Mouse (Mus musculus): Measurements from ENCODE around the gene Zfp574.
"Not testable (repeated sequence)": the region's sequence is repeated elsewhere in the genome, so short reads cannot be mapped to it uniquely, and the experiment has no call there.

Zfp574 gene

DNA sequence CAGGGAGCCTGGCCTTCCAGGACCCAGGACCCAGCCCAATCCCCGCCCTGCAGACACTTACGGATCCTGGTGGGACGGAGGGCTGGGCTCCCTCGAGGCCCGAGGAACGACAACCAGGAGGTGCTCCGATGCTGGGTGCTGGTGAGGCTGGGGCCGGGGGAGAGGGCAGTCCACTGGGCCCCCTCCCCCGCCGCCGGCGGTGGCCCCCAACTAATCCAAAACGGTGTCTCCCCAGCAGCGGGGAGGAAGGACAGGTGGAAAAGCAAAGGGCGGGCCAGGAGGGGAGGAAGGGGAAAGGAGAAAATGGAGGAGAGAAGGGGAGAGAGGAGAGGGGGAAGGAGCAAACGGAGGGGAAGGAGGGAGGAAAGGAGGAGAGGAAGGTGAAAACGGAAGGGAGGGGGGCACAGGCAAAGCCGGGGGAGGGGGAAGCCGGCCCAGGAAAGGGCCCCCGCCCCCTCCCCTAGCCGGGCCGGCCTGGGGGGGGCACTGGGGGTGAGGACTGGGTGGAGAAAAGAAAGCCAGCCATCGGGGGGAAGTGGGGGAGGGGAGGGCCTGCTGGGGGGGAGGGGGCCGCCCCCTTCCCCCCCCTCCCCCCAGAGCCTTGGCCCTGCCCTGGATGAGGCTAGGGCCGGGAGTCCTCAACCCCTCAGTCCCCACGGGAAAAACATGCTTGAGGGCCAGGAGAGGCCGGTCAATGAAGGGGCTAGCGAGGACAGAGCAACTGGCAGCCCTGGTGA lies at the start of gene Zfp574, which contains the start of gene Grik5:
TSS of gene Zfp574 (plus strand) at position 589 of the 737 bp plus-strand sequence.
TSS of gene Grik5 (minus strand) at position 368 of the 737 bp plus-strand sequence.
- no peak for DNase-seq (ENCODE audit: low spot score in 2 of 2)

DNA sequence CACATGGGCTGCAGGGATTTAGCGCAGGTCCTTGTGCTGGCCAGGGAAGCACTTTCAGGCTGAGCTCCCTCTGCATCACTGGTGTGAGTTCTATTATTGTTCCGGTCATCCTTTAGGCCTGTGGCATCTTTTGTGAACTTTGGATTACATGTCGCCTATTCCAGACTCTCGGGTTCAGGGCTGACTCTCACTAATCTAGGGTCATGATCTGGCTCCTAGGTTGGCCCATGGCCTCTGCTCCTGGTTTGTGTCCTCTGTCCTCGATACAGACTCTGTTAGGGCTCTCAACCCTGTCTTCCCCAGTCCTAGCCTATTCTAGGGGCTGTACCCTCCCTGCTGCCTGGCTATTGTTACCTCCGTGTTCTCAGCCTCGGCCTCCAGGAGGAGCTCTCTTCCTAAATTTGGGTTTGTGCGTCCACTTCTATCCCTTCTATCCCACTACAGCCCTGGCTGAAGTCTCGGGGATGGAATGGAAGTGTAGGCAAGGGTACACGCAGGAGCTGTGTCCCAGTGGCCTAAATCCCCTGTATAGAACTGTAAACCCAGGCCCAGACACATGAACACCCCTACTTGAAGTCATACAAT lies 46.4 kb upstream of the Zfp574 start:
- no peak for DNase-seq (ENCODE audit: low spot score in 2 of 2)

DNA sequence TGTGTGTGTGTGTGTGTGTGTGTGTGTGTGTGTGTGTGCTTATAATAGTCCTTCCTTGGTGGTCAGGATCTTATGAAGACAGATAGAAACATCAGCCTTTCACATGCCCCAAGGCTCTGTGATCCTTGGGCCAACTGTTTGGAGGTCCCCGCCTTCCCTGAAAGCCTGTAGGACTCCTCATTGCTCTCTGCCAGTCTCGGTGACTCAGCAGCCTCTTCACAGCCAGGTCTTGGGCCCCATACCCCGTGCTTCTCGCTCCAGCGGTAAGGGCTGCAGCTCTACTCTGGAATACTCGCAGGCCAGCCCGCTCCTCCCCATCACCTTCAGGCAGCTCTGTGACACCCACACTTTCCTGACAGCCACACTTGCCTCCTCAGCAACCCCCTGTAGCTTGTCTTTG lies 45.9 kb upstream of the Zfp574 start:
- DNase-seq (ENCODE audit: low spot score in 2 of 2) = no peak

DNA sequence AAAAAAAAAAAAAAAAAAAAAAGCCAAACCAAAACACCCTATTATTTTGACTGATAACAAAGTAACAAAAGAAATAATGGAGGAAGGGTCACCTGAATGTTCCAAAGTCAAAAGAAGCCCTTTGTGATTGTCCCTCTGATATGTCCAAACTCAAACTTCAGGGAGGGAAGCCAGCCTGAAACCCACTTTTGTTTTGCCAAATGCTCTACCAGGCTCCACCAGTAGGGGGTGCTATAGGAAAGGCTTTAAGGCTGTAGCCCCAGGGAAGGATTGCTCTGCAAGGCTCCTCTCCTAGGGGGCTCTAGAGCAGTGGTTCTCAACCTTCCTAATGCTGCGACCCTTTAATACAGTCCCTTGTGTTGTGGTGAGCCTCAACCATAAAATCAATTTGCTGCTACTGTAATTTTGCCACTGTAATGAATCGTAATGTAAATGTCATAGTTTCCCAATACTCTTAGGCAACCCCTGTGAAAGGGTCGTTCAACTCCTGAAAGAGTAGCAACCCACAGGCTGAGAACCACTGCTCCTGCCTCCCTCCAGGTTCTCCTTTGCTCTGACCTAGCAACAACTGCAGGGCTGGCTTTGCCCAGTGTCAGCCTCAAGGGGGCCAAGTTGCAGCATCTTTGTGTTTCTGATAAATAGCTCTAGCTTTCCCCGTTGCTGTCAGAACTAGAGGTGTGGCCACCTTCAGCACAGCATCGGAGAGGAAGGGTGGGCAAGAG lies 42.2 kb upstream of the Zfp574 start:
- peak; percentile 58 to 87 for DNase-seq (ENCODE audit: low spot score in 2 of 2)

DNA sequence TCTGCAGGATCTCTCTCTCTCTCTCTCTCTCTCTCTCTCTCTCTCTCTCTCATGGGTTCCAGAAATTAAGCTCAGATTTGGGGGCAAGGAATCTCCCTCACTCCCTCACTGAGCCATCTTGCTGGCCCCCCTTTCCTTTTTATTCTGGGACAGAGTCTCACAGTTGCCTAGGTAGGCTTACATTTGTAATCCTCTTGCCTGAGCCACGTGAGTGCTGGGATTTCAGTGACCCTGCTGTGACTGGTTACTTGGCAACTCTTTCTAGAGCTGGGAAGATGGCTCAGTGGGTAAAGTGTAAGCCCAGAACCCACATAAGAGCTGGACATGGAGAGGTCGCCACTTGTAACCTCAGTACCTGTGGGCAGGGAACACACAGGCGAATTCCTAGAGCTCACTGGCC lies 40.8 kb upstream of the Zfp574 start:
- no peak for DNase-seq (ENCODE audit: low spot score in 2 of 2)

DNA sequence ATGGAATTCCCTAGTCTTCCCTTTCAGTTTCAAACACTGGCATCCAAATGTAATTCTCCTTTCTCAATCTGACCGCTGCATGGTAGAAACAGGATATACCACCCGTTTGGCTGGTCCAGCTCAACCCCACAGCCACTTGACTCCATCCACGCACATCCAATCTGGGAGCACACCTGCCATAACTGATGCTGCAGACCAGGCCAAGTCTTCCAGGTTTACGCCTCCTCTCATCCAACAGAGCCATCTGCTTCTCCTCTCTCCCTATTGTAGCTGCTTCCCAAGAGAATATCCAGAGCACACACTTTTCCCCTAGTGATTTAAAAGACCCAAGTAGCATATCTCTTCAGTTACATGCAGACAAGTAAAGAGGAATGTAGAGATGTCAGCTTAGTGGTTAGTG lies 37.6 kb upstream of the Zfp574 start:
- DNase-seq (ENCODE audit: low spot score in 2 of 2) = no peak

DNA sequence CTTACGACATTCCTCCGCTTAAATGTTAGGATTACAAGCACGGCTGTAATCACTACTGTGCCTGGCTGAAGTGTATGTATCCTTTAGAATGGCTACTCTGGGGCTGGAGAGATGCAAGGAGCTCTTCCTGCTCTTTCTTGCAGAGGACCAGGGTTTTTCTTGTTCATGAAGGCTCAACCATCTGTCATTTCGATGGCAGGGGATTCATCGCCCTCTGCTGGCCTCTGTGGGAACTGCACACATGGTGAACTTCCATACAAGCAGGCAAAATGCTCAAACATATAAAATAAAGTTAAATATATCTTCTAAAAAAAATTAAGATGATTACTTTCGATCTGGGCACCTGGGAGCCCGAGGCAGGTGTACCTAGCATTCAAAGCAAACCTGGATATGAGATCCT lies 36.5 kb upstream of the Zfp574 start:
- peak; percentile 40 to 79 for DNase-seq (ENCODE audit: low spot score in 2 of 2)

DNA sequence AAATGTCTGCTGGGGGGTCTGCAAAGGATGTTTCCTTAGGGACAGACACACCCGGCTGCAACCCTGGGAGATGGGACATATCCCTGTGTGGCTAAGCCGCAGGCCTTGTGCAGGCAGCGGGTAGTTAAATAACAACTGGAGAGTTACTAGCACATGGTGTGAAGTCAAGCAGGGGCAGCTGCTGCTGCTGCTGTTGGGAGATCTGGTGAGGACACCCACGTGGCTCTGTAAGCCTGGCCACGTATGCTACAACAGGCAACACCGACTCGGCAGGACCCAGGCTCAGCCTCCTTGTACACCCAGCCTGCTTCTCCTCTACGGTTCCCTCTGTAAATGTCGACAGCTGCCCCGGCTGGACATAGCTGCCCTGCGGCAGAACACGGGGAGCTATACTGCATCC lies 30.4 kb upstream of the Zfp574 start:
- no peak for DNase-seq (ENCODE audit: low spot score in 2 of 2)

DNA sequence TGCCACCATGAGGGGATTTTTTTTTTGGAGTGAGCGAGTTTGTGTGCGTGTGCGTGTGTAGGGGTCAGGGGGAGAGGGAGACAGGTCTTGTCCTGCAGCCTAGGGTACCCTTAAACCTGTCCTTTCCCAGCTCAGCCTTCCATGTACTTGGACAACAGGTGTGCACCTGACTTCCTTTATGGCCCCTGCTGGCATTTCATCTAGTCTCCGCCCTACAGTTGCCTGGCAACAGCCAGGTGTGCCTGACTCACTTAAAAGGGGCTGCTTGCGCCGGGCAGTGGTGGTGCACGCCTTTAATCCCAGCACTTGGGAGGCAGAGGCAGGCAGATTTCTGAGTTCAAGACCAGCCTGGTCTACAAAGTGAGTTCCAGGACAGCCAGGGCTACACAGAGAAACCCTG lies 27.8 kb upstream of the Zfp574 start:
- not testable (repeated sequence) for DNase-seq (ENCODE audit: low spot score in 2 of 2)

DNA sequence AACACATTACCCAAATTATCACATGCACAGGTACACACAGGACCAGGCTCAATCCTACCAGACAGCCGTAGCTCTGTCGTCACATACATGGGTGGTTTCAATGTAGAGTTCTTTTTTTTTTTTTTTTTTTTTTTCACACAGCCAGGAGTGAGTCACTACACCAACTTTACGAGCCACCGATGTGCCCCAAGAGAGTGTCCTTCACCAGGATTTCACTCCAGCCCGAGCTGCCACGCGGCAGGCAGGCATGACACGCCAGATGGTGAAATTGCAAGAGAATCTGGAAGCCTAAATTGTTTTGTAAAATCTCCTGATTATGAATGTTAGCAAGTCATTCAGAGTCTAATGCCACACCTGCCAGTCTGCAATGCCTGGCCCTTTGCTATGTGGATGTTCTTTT lies 25.0 kb upstream of the Zfp574 start:
- DNase-seq (ENCODE audit: low spot score in 2 of 2) = no peak

DNA sequence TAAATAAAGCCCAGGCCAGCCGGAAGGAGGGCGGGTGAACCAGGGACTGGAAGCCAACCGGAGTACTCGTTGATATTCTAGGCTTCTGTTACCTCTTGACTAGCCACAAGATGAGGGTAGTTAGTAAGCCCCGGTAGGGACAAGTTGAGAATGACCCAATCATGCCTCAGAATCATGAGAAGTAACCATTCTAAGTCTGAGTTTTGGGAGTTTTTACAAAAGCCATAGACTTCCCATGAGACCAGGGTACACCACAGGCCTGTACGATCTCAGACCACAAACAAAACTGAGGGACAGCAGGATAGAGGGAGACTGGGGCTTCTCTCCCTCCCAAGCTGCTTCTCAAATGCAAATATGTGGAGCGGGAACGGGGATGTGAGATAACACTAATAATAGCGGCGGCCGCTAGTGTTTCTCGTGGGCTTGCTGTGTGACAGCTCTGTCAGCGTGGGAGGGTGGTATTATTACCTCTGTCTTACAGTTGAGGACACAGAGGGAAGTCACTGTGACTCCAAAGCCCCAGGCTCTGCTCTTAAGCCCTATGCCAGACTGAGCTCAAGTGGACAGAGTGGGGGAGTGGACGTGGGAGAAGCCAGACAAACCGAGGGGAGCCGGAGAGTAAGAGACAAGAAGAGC lies 23.0 kb upstream of the Zfp574 start:
- no peak for DNase-seq (ENCODE audit: low spot score in 2 of 2)

DNA sequence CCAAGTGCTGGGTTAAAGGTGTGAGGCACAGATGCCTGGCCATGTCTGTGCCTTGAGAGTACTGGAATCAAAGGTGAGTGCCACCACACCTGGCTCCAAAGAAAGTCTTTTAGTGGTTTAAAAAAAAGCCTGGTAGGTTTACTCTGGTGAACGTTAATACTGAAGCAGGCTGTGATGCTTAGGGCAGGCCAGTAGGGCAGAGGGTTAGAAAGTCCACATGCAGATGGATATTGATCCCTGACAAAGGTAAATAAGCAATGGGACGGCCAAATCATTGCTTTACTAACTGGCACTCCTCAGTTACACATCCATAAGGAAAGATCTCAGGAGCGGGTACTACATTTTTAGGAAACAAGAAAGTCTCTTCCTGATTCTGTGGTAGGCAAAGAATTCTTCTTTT lies 19.8 kb upstream of the Zfp574 start:
- no peak for DNase-seq (ENCODE audit: low spot score in 2 of 2)

DNA sequence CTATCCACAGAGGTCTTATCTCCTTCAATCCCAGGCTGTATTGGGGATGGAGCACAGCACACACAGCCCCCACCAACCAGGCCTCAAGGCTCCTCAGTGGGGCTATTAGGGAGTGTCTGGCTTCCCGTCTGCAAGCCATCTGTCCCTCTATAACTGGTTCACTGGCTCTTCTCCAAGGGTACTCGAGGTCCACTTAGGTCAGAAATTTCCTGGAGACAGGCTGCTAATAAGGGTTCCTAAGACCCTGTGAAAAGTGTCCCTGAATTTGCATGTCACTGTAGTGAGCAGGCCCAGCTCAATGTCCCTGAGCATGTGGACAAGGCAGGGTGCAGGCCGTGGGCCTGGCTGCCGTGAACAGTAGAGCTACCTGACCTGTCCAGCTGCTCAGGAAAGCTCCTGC lies 15.4 kb upstream of the Zfp574 start:
- no peak for DNase-seq (ENCODE audit: low spot score in 2 of 2)

DNA sequence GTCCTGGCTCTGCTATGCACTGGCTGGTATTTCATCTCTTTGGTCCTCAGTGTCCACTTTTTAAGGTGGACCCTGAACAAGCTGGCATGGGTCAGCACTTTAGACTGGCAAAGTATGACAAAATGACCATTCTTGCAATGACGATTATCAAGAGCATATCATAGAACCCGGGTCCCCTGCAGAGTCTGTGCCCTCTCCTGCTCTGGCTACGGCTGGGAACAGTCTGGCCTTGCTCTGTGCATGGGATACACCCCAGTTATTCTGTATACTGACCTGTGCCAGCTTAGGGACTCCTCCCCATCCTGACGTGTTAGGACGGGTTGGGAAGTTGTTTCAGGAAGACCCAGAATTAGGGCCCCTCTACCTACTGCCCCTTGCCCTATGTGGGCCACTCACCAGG lies 14.5 kb upstream of the Zfp574 start:
- DNase-seq (ENCODE audit: low spot score in 2 of 2) = no peak

DNA sequence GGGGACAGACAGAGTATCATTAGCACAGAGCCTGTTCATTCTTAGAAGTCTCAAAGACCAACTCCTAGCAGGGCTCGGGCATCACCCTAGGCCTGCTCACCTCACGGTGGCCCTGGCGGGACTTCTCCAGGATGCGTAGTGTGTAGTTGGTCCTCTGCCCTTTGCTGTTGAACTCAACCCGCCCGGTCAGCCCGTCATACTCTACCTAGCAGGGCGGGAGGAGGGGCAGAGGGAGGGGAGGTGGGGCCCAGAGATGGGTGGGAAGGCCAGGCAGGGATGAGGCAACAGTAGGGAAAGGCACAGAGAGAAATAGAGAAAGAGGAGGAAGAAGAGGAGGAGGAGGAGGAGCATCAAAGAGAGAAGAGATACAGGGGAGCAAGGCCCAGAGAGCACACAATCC lies 14.0 kb upstream of the Zfp574 start:
- no peak for DNase-seq (ENCODE audit: low spot score in 2 of 2)

DNA sequence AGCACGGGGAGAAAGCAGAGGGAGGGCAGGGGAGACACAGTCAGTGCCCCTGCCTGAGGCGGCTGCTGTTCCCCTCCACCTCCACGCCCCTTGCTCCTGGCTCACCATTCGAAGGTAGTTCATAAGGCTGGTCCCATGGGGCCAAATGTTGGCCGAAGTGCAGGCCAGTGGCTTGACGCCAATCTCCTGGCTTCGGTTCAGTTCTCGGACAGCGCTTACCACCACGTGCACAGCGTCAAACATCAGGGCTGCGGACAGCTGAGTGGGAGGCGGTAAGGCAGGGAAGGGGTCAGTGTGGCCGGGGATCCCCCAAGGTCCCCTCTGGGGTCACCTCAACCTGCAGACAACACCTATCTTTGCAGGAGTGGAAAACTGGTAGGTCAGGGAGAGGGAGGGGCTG lies 13.5 kb upstream of the Zfp574 start:
- DNase-seq (ENCODE audit: low spot score in 2 of 2) = no peak

DNA sequence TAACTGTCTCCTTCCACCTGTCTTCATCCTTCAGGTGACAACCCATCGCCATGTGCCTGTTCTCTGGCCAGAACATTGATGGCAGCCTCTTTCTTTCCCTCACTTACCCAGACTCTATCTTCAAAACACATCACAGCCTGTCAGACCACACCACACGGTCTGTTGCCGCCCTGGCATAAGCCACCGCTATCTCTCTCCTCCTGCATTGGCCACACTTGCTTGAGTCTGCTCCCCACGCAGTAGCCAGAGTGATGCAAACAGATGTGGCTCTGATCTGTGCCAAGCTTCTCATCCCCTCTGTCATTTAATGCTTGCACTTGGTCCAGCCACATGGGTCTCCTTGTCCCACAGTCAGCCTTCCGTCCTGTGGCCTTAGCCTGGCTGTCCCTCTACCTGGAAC lies 9.0 kb upstream of the Zfp574 start:
- DNase-seq (ENCODE audit: low spot score in 2 of 2) = no peak

DNA sequence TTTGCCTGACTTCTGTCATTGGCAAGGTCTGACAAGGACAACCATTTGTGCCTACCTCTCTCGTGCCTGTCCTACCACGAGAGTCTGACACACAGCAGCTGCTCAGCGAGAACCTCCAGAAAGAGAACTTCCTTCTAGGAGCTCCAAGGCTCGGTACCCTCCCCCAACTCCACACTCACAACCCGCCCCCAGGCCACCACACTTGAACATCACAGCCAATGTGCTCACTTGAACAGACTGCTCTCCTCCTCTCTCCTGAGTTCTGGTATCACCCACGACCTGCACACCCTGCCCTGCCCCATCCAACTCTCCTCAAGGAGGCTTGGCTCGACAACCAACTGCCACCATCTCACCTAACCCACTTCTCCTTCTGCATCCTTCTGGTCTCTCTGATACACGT lies 8.5 kb upstream of the Zfp574 start:
- DNase-seq (ENCODE audit: low spot score in 2 of 2) = no peak

DNA sequence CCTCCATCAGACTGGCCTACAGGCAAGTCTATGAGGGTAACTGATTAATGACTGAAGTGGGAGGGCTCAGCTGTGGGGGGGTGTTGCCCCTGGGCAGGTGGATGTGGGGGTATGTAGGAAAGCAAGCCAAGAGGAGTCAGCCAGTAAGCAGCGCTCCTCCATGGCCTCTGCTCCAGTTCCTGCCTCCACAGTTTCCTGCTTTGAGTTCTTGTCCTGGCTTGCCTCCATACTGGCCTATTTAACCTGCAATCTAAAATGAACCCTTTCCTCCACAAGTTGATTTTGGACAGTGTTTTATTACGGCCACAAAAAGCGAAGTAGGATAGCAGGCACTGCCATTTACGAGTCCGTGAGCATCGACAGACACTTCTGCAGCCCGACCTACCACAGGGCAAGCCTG lies 5.0 kb upstream of the Zfp574 start:
- DNase-seq (ENCODE audit: low spot score in 2 of 2) = no peak

DNA sequence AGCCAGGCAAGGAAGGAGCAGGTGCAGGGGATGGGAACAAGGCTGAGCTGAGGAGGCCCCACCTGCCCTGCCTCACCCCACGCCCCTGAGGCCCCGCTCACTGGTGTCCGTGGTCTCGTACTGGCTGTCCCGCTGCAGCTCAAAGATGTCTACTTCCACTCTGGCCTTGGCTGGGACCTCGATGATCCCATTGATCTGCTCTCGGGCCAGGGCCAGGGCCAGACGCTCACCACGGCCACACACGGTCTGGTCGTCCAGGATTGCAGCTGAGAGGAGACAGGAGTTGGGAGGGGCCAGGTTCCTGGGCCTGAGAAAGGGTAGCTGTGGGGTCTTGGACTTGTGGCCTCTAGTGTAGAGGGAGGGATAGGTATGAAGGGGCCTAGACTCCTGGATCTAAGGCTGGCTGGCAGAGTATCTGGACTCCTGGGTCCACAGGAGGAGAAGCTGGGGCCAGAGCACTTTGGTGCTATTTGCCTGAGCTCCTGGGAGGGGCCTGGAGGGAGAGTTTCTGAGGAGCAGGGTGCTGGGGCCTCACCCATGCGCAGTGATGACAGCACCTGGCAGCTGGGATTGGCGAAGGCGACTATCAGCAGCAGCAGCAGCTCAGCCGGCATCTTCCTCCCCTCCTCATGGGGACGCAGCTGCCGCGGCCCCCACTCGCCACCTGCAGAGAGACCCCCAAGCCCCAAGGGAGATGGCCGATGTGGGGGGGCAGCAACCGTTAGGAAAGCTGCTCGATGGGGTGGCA lies 4.3 kb upstream of the Zfp574 start:
- no peak for DNase-seq (ENCODE audit: low spot score in 2 of 2)

DNA sequence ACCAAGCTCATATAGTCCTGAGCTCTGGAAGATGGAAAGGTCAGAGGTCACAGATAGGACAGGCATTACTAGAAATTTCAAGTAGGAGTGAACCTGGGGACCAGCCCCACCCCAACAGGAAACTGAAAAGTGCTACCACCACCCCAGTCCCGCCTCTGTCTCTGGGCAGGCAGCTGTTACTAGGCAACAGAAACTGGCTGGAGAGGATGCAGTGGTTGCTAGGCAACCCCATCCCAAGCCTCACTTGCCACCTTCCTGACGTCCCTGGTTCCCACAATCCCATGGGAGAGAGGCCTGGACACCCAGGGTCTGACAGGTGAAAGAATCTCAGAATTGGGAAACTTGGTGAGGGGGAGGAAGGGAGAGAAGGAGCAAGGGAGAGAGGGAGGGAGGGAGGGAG lies 3.6 kb upstream of the Zfp574 start:
- no peak for DNase-seq (ENCODE audit: low spot score in 2 of 2)

All from thymus, postnatal 10 days (tissue).